Mouse (Mus musculus) embryo, embryonic 10.5 days (tissue): Measurements from ENCODE around the gene Mrpl52.

Source experiments
- DNase-seq: peaks from one replicate; pipeline ENCODE4 v3.0.0-alpha.2; 2015; ENCODE audit warnings: low spot score

The Mrpl52 gene

DNA sequence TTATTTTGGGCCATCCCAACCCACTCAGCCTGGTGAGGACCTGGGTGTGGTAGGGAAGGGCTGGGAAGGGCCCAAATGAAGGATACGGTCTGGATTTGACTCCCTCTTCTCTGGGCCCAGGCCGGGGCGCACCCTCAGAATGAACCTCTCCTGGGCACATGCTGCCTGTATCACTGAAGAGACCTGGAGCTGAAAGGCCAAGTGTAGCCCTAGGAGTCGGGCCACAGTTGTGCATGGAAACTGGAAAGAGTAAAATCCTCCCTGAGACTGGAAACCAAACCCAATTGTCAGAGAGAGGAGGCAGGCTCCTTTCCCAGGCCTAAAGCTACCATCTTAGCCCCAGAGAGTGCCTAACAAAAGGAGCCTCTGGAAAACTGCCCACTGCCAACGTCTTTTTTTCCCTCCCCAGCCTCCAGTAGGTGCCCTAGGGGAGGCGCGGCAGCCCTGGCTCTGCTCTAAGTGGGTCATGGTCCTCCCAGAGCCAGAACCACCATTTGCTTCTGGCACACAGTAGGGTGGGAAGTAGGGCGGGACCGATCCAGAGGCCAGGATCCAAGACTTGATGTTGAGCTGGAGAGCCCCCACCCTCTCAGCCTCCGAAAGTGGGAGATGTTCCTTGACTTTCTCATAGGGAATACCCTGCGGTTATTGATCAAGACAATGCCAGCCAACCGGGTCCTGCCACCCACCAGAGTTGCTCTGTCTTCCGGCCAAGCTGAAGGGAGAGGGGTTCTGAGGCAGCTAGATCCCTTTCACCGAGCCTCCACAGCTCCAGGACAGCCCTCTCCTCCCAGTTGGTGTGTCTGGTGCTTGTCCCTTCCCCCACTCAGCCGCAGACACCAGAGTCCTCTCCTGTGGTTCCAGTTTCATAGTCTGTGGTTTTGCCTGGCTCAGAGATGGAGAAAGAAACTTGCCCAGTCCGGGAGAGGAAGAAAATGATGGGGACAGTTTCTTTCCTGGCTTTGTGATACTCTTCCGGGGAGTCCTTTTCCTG is 6.4 kb downstream of the Mrpl52 start:
- DNase-seq, result no peak

DNA sequence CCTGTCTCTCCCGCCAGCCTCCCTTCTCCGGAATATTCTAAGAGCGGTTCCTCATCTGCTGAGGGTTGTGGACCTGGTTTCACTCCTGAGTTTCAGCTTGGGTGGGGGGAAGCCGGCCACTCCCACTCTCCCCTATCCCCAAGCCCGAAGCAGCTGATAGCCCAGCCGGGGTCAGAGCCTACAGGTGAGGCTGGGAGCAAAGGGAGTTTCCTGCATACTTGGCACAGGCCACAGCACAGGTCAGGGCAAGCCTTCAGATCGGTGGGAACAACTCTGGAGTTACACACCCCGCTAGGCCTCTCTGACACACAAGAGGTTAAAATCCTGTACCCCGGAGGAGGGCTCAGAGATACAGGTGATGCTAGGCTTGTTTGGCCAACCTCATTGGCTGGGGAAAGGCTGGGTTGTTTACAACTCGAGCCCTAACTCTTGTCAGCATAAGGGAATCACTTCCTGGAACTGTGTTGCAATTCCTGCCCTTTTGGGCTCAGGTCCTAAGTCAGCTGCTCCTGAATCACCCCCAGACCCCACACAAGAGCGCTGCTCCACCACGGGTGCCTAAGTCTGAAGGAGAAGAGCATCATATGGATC is 7.3 kb downstream of the Mrpl52 start:
- DNase-seq, result no peak

DNA sequence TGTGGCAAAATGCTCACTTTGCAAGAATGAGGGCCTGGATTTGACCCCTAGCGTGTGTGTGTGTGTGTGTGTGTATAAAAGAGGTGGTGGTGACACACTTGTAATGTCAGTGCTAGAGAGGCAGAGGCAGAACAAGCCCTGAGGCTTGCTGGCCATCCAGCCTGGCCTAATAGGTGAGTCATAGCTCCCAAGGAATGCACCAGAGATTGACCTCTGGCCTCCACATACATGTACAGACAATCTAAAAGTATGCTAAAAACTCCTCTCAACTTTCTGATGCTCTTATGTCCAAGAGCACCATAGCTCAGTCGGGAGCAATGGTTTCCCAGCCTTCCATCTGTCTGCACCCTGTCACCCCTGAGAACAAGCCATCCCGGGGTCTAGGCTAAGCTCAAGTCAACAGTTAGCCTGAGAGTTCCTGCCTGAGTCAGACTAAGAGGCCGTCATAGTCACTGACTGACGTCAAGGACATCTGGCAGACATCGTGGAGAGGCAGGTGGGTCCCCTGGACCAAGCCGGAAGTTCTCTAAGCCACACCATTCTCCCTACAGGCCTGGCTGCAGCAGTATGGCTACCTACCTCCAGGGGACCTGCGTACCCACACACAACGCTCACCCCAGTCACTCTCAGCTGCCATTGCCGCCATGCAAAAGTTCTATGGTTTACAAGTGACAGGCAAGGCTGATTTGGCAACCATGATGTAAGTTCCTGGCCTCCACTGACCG is 8.6 kb downstream of the Mrpl52 start:
- DNase-seq, result no peak

DNA sequence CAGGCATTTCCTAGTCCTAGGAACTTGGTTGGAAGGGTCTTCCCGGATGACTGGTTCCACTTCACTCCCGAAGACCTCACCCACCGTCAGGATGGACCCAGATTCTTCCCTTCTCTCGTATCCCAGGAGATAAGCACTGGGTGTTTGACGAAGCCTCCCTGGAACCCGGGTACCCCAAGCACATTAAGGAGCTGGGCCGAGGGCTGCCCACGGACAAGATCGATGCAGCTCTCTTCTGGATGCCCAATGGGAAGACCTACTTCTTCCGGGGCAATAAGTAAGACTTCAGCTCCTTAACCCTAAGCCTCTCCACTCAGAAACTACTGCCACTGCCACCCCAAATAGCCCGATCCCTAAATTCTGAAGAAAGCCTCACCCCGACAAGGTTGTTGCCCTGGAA is 12.4 kb downstream of the Mrpl52 start:
- DNase-seq, result no peak

DNA sequence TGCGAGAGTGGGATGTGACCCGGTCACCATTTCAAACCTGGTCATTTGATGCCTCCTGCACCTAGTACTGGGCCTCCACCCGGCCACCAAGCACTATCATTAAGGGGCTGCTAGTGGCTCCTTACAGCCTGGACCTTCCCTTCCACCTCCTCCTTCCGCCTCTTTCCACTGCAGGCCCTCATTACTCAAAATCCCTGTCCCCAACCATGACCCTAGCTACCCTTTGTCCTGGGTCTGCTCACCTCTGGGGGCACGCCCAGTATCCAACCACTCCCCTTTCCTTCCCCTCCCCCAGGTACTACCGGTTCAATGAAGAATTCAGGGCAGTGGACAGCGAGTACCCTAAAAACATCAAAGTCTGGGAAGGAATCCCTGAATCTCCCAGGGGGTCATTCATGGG is 12.9 kb downstream of the Mrpl52 start:
- no peak for DNase-seq

DNA sequence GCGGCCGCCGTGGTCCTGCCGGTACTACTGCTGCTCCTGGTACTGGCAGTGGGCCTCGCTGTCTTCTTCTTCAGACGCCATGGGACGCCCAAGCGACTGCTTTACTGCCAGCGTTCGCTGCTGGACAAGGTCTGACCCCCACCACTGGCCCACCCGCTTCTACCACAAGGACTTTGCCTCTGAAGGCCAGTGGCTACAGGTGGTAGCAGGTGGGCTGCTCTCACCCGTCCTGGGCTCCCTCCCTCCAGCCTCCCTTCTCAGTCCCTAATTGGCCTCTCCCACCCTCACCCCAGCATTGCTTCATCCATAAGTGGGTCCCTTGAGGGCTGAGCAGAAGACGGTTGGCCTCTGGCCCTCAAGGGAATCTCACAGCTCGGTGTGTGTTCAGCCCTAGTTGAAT is 13.8 kb downstream of the Mrpl52 start:
- no peak for DNase-seq

DNA sequence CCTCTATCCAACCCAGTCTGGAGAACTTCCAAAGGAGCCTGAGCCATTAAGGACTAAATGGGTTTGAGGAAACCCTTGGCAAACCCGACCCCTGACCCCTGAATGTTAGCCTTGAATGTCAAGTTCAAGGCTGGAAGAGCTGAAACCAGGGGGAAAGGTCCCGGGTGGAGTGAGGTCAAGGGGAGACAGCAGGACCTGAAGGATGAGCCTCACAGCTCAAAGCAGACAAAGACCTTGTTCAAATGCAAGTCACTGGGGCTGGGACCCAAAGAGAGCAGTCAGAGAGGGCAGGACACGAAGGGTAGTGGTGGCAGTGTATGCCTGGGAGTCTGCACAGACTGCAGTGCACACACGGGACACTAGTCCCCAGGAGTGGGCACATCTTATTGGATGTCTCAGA is 14.7 kb downstream of the Mrpl52 start:
- DNase-seq, result no peak

DNA sequence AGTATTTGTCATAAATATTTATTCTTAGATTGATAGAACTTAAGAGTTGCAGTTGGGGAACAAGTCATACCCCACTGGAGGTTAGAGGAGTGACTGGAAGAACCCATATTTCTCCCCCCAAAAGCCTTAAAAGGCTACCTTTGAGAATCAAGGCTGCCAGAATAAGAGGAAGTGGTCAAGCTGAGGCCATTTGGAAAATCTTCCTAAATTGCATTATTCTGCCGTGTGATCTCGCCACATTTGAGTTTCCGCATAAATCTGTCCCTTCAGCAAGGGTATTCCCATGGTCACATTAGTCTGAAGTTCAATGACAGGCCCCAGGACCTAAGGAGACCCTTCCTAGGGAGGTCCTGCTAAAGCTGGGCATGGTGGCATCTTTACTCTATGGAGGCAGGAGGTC is 15.8 kb downstream of the Mrpl52 start:
- DNase-seq, result no peak

DNA sequence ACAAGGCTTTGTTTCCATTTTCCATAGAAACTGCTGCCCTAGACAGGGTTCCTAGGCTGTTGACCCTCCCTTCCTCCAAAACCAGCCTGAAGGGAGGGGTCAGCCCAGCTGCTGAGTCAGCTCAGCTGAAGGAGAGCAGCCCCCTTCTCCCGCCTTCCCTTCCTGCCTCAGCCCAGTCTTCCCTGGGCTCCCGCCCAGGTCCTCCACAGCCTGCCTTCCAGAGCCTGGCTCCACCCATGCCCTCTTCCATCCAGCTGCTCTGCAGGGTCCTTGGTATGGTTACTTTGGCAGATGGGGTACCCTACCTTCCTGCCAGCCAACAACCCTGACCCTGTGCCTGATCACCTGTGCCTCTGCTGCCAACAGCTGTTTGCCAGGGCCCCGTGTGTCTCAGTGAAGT is 16.5 kb downstream of the Mrpl52 start:
- DNase-seq, result peak; percentile 62

DNA sequence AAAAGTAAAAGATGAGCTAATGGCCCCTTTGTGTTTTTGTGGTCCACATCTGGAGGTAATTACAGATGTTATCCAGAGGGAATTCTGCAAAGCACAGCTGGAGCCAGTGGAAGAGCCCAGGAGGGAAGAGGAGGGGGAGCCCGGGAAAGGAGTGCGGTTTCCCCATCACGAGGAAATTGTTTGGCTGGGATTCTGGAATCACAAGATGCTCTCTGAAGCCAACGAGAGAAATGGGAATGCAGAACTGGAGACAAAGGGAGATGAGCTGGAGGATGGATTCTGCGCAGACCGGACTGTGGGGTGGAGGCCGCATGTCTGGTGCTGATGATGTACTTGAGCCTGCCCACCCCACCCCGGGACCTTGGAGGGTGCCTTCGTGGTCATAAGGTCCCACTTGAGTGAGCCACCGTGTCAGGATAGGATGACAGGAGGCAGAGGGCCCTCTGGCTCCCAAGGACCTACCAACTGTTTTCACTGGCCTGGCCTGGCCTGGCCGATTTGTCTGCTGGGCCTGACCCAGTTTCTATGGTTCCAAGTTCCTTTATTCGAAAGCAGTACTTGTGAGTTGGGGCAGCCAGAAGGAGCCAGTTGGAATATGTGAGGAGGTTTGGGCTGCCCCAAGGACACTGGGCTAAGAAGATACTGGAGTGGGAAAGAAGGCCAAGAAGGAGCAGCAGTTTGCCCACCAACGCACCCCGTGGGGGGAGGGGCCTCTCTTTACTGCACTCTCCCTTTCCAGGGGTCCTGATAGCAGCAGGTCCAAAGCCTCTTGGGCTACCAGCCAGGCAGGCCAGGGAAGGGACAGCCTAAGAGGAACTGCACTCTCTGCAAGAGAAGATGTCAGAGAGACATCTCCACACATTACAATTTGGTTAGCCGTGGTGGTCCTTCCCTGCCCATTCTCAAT is 17.3 kb downstream of the Mrpl52 start:
- DNase-seq, result no peak

DNA sequence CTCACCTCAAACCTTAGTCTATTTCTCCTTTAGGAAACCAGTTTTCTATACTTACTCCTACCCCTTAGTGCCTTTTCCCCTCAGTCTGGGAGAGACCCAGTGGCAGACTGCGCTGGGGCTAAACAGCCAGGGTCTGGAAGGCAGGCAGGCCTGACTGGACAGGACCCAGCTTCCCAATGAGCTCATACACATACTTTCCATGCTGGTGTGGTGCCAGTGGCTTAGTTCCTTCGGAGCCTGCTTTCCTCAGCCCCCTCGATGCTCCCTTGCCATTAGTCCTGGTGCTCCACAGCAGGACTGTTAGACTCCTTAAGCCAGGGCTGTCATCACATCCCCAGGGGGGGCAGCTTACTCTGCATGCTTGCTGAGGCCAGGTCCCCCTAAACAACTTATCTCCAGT is 18.8 kb downstream of the Mrpl52 start:
- no peak for DNase-seq

DNA sequence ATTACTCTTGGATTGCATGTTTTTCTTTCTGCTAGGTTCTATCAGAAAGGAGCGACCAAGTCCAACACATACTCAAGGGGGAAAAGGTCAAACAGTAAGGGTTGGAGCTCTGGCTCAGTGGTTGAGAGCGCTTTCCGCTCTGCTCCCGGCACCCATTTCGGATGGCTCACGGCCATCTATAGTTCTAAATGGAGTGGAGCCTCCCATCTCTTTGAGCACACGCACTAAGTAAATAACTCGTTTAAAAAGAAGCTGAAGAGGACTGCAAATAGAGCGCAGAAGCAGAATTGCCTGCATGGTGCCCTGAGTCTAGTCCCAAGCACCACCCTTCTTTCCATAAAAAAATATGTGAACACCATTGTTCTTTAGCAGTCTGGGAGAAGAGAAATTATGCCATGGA is 26.9 kb downstream of the Mrpl52 start:
- no peak for DNase-seq

DNA sequence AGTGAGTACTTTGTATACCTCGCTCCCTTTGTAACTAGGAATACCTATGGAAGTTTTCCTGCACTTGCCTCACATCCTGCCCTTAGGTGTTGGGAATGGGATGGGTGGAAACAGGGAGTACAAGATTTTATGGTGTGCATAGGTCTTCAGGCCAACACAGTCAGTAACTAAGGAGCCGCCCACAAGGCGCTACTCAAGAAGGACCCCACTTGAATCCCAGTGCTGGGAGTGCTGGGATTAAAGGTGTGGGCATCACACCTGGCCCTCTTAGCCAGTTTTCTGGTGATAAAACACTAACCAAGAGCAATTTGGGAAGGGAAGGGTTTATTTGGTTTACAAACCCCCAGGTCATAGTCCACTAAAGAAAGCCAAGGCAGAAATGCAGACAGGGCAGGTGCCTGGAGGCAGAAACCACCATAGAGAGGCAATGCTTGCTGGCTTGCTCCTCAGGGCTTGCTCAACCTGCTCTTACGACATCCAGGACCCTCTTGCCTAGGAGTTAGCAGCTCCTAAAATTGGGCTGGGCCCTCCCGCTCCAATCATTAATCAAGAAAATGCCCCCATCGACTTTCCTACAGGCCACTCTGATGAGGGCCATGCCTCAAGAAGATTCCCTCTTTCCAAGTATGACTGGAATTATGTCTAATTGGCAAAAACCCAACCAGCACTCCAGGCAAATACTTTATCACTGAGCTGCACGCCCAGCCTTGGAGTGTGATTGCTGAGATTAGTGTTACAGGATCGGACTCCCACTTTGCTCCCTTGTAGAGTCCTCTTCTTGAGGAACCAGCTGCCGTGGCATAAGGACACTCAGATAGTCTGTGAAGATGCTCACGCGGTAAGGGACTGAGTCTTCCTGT is 28.2 kb downstream of the Mrpl52 start:
- no peak for DNase-seq

DNA sequence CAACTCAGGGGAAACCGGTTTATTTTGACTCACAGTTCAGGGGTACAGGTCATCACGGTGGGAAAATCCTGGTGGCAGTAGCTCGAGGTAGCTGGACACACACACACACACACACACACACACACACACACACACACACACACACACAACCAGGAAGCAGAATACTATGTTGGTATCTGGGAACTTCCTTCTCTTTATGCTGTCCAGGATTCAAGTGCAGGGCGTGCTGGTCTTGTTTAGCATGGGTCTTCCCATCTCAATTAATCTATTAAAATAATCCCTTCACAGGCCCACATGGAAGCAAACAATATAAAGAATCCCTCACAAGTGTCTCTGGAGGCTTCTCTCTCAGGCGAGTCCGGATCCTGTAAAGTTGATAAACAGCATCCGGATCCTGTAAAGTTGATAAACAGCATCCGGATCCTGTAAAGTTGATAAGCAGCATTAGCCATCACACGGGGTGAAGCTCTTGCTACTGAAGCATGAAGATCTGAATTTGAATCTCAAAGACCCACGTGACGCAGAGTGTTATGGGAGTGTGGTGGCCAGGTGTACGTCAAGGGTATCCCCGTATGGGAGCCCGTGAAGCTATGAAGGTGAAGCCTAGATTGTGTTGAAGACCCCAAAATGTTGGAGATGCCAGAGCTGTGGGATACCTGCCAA is 31.3 kb downstream of the Mrpl52 start:
- no peak for DNase-seq

DNA sequence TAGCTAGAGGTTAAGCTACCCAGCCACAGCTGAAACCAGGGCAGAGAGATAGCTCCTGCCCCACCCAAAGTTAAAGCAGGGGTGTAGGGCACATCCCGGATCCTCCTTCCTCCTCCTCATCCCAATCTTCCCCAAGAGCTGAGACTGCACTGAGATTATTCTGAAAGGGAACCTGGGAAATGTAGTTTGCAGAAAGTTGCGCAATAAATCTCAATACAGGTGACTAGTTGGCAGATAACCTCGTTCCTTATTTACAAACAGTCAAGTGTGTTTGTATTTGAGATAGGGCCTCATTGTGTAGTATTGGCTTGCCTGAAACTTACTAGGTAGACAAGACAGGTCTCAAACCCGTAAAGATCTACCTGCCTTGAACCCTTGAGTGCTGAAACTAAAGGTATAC is 35.4 kb downstream of the Mrpl52 start:
- no peak for DNase-seq

DNA sequence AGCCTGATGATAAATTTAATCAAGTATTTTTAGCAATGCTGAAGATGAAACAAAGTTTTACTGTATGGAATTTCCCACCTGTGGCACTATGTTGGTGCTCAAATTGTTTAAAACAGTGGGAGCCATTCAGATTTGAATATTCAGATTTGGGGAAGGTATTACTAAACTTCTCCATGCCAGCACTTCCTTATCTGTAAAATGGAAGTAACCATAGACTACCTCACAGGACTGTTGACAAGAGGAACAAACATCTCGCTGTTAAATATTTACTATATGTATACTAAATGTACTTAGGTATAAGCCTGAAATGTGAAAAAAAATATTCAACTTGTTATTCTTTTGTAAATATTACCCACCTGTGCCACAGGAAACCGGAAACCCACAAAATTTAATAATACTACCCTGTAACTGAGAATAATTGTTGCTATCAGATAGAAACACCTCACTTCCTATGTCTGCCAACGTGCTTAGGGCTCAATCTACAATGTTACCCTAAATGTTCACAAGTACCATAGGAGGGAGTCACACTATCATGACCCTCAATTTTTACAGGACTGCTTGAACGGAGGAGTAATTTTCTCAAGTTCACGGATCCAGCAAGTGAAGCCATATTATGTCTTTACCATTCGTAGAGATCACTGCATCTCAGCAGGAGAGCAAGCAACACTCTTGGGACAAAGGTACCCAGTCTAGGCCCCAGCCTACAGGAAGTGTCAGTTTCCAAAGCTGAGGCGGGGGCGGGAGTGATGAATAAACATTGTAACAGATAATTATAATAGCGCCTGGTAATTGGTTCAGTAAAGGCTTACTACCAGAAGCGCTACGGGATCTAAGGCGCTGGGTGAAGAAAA is 36.6 kb downstream of the Mrpl52 start:
- DNase-seq, result no peak

DNA sequence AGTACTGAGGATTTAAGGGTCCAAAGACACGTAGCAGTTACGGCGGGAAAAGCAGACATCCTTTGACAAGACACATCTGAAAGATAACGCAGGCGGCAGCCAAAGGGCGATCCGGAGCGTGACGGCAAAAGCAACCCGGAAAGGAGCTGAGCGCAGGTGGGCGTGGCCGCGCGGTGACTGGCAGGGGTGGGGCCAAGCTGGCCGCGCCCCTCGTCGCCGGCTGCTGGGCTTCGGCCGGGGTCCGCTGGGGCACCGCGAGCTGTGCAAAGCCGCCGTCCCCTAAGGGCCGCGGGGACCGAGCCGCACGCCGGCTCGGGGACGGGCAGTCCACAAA is 37.2 kb downstream of the Mrpl52 start, which contains the start of gene Lrp10:
TSS of gene Lrp10 (plus strand) at position 179 of the 334 bp plus-strand sequence.
- DNase-seq, result peak; percentile 91

DNA sequence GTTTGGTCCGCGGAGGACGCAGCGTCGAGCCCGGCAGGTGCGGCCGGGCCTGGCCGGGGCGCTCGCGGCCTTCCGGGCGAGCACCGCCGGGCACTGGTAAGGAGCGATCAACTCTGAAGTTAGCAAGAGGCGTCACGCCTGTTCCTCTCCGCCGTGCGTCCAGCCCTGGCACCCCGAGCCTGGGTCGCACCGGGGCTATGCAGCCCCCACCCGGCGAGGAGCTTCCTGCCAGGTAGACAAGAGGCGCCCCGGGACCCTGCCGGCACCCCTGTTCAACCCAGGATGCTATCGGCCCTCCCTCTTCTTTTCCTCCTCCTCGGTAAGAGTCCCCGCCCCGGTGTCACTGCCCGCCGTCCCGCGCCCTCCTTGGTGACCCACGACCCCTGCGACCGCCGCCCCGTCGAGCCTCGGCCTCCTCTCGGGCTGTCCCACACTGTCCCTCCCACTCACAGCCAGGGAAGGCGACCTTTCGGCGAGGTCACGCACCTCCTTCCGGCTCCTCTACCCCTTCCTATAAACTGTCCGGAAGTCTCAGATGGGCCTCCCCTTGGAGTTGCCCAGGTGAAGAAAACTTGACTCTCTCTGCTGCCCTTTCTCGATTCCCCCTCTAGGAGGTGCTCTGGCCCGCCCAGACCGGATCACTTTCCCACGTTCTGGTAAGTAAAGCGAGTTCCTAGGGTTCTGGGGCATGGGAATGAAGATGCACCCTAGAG is 37.7 kb downstream of the Mrpl52 start:
- DNase-seq, result peak; percentile 87

DNA sequence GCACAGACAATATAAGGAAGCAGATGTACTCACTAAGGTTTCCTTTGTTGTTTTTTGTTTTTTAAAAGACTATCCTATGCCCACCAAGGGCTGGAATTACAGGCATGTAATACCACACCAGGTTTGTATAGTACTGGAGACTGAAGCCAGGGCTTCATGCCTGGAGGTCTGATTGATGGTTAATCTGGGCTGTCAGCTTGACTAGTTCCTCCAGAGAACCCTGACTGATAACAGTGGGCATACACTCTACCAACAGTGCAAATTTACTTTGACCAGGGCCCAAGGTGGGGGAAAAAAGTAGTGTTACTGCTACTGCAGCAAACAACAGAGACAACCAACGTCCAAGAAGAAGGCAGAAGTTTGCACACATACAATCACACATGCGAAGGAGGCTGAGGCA is 44.8 kb downstream of the Mrpl52 start:
- DNase-seq, result no peak
